Mouse (Mus musculus) liver, embryonic 13.5 days (tissue): ENCODE data around the gene Cnnm2. TPM values are rescaled to one million over a fixed set of nuclear protein-coding genes. Genes with fewer than 3 reads are reported as not detected.

ENCODE experiments used
- ATAC-seq: fragments of 200-750 bp; cut with Nextera tagmentation; 2 replicates; pipeline ENCODE4 v1.8.0; 2017; ENCODE audit warnings: low read depth, mild to moderate bottlenecking, moderate number of reproducible peaks, moderate library complexity
- DNase-seq: peaks from one replicate; pipeline ENCODE4 v3.0.0; 2022
- H3K27ac ChIP-seq: fragments of 300-500 bp; sonication (generic); 2 replicates; pipeline ENCODE4 v1.5.1; 2015; ENCODE audit warnings: moderate library complexity, mild to moderate bottlenecking, inconsistent platforms
- H3K27me3 ChIP-seq: fragments of 300-500 bp; sonication (generic); 2 replicates; pipeline ENCODE4 v1.6.1; 2015; ENCODE audit warnings: mild to moderate bottlenecking, inconsistent platforms
- H3K36me3 ChIP-seq: fragments of 300-500 bp; sonication (generic); 2 replicates; pipeline ENCODE4 v1.6.1; 2015; ENCODE audit warnings: mild to moderate bottlenecking, inconsistent platforms
- H3K4me1 ChIP-seq: fragments of 300-500 bp; sonication (generic); replicated peaks from 2 replicates; pipeline ENCODE4 v1.6.1; 2015; ENCODE audit warnings: inconsistent platforms
- H3K4me2 ChIP-seq: fragments of 300-500 bp; sonication (generic); 2 replicates; pipeline ENCODE4 v1.6.1; 2015; ENCODE audit warnings: inconsistent platforms, mild to moderate bottlenecking, moderate library complexity
- H3K4me3 ChIP-seq: fragments of 300-500 bp; sonication (generic); replicated peaks from 2 replicates; pipeline ENCODE4 v1.5.1; 2015; ENCODE audit warnings: mild to moderate bottlenecking, inconsistent platforms
- H3K9ac ChIP-seq: fragments of 300-500 bp; sonication (generic); 2 replicates; pipeline ENCODE4 v1.6.1; 2015; ENCODE audit warnings: mild to moderate bottlenecking, inconsistent platforms
- H3K9me3 ChIP-seq: fragments of 300-500 bp; sonication (generic); replicated peaks from 2 replicates; pipeline ENCODE4 v1.6.1; 2016; ENCODE audit warnings: inconsistent platforms
- WGBS: fragments of 180-500 bp; shearing (Covaris S2); methylation state at CpG from one replicate; pipeline ENCODE4 v1.1.7; 2015; ENCODE audit not compliant: insufficient replicate concordance; 5-methylcytosine and 5-hydroxymethylcytosine counted together
- polyA plus RNA-seq: library from polyadenylated mRNA; unstranded; fragments of >200 nt; fragmentation: Nextera tagmentation; extraction: Ambion mirVana; gene quantifications from 2 replicates; pipeline ENCODE4 v1.2.1, GENCODE M21; 2015

Cnnm2 gene
- polyA plus RNA-seq, 1 experiment from 2014 or later = 1.2 TPM

DNA sequence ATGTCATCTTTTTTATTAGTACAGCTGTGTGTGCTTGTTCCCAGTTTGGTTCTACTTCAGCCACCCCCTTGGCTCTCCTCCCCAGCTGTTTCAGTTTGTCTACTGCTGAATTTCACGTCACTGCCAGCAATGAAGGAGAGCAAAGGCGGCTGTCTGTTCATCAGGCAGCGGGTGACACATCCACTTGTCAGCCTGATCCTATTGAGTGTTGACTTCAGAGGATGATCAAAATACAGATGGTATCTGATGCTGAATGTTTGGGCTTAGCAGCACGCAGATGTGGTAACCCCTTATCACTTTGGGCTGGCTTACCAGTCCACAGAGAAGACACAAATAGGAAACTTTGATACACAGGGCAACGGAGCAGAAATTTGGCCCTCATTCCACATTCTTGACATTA, 85.1 kb downstream of the Cnnm2 start:
- H3K9me3 ChIP-seq = no peaks in the 10 kb centered on the region
- peak overlapping the region; percentile 46; the same call in 1 of the 2 replicates for H3K9ac ChIP-seq
- H3K4me3 ChIP-seq = no peak overlapping the region
- no peaks in the 10 kb centered on the region for H3K36me3 ChIP-seq
- H3K4me2 ChIP-seq = peak overlapping the region; percentile 23
- WGBS = 27% methylated on average over 5 of the region's 5 CpGs
- H3K4me1 ChIP-seq = peaks cover 70% of the 10 kb centered on the region
- no peaks in the 10 kb centered on the region for H3K27me3 ChIP-seq
- peak overlapping the region; percentile 94 for H3K27ac ChIP-seq
- ATAC-seq (peak; percentile 39), DNase-seq (peak; percentile 45)

DNA sequence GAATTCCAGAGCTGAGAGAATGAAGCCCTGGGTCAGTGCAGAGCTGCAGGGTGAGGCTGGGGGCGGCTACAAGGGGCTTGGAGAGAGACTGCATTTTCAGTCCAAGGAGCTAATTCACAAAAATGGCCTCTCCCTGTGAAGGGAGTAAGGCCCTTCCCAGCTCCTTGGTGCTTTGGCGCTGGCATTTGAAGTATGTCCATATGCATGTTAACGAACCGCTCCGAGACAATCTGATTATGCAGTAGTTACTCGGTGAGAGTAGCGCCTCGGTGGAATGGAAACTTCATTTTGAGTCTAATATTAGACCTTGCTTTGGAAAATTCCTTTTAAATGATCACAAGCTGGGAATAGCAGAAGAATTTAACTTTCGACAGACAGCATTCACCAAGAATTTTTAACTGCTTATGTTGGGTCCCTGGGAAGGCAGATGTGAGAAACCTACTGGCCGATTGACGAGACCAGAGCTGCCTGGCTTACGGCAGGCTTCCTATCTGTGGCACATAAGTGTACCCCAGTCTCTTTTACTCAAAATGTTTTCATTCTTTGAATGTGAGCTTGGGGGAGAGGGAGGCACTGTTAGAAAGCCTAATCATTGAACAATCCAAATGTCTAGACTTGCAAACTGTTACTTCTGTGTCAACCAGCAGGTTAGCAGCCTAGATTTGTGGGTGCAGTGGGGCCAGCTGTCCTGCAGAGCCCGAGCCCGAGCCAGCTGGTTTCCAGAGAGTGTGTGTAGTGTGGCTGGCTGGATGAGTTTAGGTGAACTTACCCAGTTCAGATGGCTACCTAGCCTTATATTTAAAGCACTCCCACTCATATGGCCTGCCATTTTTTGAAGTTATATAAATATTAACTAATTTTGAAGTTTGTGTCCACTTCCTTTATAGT, 87.2 kb downstream of the Cnnm2 start:
- Histone ChIP-seq H3K27me3 (no peaks in the 10 kb centered on the region), H3K4me1 (peaks cover 71% of the 10 kb centered on the region), H3K4me2 (peak overlapping the region; percentile 54), H3K9me3 (no peaks in the 10 kb centered on the region), H3K36me3 (no peaks in the 10 kb centered on the region), H3K27ac (peak overlapping the region; percentile 94), H3K9ac (peak overlapping the region; percentile 59), H3K4me3 (no peak overlapping the region)
- DNase-seq (peak; percentile 43), ATAC-seq (peak; percentile 60)
- 62% methylated on average over 14 of the region's 14 CpGs for WGBS

DNA sequence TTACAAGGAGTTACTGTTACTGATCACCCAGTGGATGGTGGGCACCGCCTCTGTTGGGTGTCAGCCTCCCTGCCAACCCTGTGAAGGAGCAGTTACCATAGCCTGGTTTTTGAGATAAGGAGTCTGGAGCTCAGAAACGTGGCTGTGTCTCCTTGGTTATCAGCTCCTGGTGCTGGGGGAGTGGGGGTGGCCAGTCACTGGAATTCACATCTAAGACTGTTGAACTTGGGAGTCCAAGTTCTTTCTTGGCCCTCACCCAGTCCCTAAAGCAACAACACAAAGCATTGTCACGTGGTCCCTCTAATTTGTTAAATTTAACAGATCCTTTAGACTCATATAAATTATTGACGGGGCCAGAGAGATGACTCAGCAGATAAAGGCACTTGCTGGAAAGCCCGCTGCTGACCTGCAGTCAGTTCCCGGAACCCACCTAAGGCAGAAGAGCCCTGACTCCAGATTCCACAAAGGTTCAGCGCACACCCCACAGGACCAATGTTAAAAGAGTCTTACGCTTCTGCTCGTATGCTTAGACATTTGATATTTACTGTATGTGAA, 88.1 kb downstream of the Cnnm2 start:
- ATAC-seq (peak; percentile 98), DNase-seq (peak; percentile 88)
- Histone ChIP-seq H3K9me3 (no peaks in the 10 kb centered on the region), H3K36me3 (no peaks in the 10 kb centered on the region), H3K27ac (peak overlapping the region; percentile 94), H3K4me1 (peaks cover 73% of the 10 kb centered on the region), H3K4me2 (peak overlapping the region; percentile 54), H3K4me3 (peak overlapping the region; percentile 6; the same call in 1 of the 2 replicates), H3K27me3 (no peaks in the 10 kb centered on the region), H3K9ac (peak overlapping the region; percentile 54)
- WGBS = 24% methylated on average over 9 of the region's 9 CpGs

DNA sequence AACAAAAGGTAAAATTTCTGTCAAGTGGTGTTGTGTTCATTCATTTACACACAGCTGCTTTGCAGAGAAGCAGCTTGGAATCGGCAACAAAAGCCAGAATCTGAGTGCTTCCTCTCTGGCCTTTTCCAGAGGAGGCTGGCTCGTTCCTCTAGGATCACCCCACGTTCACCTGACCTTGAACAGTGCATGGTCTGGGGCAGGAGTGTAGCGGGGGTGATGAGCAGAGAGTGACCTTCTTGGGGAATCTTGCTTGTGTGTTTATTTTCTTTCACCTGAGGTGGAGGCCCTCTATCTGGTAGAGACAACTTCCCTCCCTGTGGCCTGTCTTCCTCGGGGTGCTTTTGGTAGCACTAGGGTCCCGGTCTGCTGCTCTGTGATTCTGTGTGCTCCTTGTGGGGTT, 94.8 kb downstream of the Cnnm2 start:
- no peaks in the 10 kb centered on the region for H3K27me3 ChIP-seq
- H3K27ac ChIP-seq = peak overlapping the region; percentile 47; the same call in 1 of the 2 replicates
- no peak overlapping the region for H3K4me2 ChIP-seq
- ATAC-seq (no peak), DNase-seq (no peak)
- H3K4me3 ChIP-seq = no peak overlapping the region
- H3K4me1 ChIP-seq = peaks cover 50% of the 10 kb centered on the region
- no peak overlapping the region for H3K9ac ChIP-seq
- H3K36me3 ChIP-seq = no peaks in the 10 kb centered on the region
- 60% methylated on average over 6 of the region's 6 CpGs for WGBS
- H3K9me3 ChIP-seq = no peaks in the 10 kb centered on the region

DNA sequence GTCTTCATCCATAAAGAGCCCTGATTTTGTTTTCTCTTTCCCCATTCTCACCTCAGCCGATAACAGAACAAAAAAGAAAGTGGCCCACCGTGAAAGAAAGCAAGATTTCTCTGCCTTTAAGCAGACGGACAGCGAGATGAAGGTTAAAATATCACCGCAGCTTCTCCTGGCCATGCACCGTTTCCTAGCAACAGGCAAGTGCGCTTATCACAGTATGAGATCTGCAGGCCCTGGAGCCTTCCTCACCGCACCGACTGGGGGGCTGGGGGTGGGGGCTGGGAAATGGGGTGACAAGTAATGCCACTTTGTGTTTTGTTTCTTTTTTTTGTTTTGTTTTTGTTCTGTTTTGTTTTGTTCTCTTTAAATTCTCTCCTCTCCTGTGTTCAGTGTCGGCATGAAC, 95.4 kb downstream of the Cnnm2 start:
- Histone ChIP-seq H3K9ac (no peak overlapping the region), H3K27ac (0 out of 2 replicates have a peak overlapping the region, but pooled peaks have one; percentile 64), H3K4me2 (no peak overlapping the region), H3K4me3 (no peak overlapping the region), H3K27me3 (no peaks in the 10 kb centered on the region), H3K9me3 (no peaks in the 10 kb centered on the region), H3K36me3 (no peaks in the 10 kb centered on the region), H3K4me1 (peaks cover 53% of the 10 kb centered on the region)
- WGBS = 39% methylated on average over 10 of the region's 10 CpGs
- DNase-seq (no peak), ATAC-seq (no peak)

DNA sequence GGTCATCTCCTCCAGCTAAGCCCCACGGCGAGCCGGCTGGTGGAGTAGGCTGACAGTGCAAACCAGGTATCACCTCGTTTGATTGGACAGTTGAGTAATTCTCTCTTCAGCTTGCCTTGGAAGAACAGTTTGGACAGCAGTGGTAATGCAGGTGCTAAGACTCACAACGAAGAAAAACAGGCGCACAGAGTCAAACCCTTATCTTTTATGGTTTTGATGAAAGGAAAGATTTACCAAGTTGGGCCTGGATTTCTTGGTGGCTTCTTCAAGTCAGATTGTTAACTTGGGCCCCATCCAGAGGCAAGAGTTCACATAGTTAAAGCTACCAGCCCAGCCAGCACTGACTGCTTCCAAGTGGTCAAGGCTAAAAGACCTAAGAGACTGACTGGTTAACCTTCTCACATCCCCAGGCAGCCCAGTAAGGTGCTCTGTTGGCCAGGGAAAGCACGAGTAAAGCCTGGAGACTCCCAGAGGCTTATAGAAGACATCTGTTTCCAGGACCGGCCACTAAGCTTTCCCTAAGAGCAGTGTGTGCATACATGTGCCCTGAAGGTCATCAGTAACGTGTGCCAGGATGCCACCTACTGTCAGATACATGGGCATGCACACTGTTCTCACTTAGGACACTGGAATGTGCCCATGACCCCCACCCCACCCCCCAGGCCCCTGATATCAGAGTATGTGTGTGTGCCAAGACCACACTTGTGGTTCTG, 96.0 kb downstream of the Cnnm2 start:
- H3K36me3 ChIP-seq = no peaks in the 10 kb centered on the region
- 0 out of 2 replicates have a peak overlapping the region, but pooled peaks have one; percentile 36 for H3K9ac ChIP-seq
- no peaks in the 10 kb centered on the region for H3K27me3 ChIP-seq
- H3K4me3 ChIP-seq = no peak overlapping the region
- DNase-seq = no peak
- H3K9me3 ChIP-seq = no peaks in the 10 kb centered on the region
- 58% methylated on average over 9 of the region's 9 CpGs for WGBS
- H3K4me1 ChIP-seq = peaks cover 59% of the 10 kb centered on the region
- H3K27ac ChIP-seq = peak overlapping the region; percentile 64
- no peak overlapping the region for H3K4me2 ChIP-seq
- peak; percentile 74 for ATAC-seq

DNA sequence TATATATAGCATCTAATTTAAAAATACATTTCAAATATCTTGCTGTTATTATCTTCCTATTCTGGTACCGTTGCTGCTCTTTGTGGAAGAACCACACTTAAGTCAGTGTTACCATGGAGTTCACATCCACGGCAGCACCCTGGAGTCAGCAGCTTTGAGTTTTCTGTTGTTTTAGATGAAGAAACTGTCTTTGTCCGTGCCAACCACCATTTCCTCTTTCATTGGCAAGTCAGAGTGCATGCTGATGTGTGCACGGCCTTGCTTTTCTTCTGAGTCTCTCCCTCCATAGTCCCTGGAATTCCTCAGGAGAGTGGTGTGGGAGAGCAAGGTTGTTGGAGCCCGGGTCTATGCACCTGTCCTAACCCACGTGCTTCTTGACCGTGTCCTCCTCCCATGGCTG, 96.8 kb downstream of the Cnnm2 start:
- Histone ChIP-seq H3K27ac (no peak overlapping the region), H3K27me3 (no peaks in the 10 kb centered on the region), H3K4me2 (no peak overlapping the region), H3K4me3 (no peak overlapping the region), H3K9me3 (no peaks in the 10 kb centered on the region), H3K36me3 (no peaks in the 10 kb centered on the region), H3K4me1 (peaks cover 67% of the 10 kb centered on the region), H3K9ac (no peak overlapping the region)
- ATAC-seq = no peak
- WGBS = 74% methylated on average over 7 of the region's 7 CpGs
- DNase-seq = no peak

DNA sequence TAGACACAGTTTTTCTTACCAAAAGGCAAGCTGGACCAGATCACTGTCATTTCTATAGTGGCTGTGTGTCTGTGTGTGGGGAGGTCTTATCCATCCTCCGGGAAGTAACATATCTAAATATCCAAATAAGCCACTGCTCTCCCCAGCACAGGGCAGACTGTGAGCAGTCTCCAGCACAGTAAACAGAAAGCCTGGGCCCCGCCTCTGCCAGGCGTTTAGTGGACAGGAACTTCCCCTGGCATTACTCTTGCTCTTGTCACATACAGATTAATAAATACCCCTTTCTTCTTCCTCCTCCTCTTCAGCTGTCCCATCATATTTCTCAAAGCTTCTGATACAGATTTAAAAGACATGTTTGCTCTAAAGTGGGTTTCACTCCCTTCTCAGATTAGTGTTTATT, 101.2 kb downstream of the Cnnm2 start:
- Histone ChIP-seq H3K9me3 (no peaks in the 10 kb centered on the region), H3K36me3 (no peaks in the 10 kb centered on the region), H3K4me2 (peak overlapping the region; percentile 32; the same call in 1 of the 2 replicates), H3K4me3 (no peak overlapping the region), H3K9ac (peak overlapping the region; percentile 19; the same call in 1 of the 2 replicates), H3K27me3 (no peaks in the 10 kb centered on the region), H3K4me1 (peaks cover 66% of the 10 kb centered on the region), H3K27ac (peak overlapping the region; percentile 50)
- DNase-seq (no peak), ATAC-seq (no peak)
- 18% methylated on average over 3 of the region's 3 CpGs for WGBS

DNA sequence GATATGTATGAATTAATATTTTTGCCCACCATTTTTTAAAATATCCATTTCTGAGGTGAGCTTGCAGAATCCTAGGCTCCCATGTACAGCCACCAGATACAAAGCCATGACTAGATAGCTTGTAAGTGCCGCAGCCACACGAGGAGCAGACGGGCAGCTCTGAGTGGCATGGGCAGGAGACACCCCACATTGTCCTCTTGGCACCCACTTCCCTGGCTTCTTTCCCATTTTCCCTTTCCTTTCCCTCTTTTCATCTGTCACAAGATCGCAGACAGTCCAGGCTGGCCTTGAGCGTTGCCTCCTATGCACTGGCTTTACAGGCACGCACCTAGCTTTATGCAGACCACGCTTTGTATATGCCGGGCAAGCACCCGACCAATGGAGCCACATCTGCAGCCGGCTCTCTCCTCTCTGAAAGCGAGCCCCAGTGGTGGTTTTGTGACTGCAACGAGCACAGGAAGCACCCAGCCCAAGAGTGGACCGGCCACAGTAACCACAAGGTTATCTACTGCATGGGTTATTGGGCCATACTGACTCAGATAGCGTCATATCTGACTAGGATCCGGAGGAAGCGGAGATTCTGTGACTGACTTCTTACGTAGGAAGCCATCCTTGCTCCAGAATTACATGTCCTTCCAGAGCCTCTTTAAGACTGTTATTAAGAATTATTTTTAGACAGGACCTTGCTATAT, 102.0 kb downstream of the Cnnm2 start:
- Histone ChIP-seq H3K4me2 (peak overlapping the region; percentile 32), H3K27me3 (no peaks in the 10 kb centered on the region), H3K4me1 (peaks cover 63% of the 10 kb centered on the region), H3K9me3 (no peaks in the 10 kb centered on the region), H3K27ac (peak overlapping the region; percentile 50), H3K4me3 (no peak overlapping the region), H3K36me3 (no peaks in the 10 kb centered on the region), H3K9ac (peak overlapping the region; percentile 2; the same call in 1 of the 2 replicates)
- ATAC-seq = peak; percentile 54
- 16% methylated on average over 17 of the region's 17 CpGs for WGBS
- DNase-seq = peak; percentile 49

DNA sequence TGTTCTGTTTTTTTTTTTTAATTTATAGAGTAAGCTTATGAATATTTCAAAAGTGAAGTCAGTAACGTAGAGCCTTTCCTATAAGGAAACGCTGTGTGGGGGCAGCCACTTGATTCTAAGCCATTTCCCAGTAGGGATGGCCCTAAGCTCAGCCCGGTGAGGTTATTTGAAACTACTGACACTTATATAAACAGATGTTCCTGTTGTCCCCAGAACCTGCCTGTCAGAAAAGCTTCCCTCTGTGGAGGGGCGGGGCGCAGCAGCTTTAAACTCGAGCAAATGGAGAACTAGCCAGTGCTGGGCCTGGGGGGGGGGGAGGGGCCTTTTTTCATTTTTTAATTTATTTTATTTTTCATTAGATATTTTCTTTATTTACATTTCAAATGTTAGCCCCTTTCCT, 102.7 kb downstream of the Cnnm2 start:
- Histone ChIP-seq H3K4me3 (no peak overlapping the region), H3K4me2 (peak overlapping the region; percentile 32; the same call in 1 of the 2 replicates), H3K4me1 (peaks cover 65% of the 10 kb centered on the region), H3K36me3 (no peaks in the 10 kb centered on the region), H3K27me3 (no peaks in the 10 kb centered on the region), H3K9ac (no peak overlapping the region; the same call in 1 of the 2 replicates), H3K27ac (peak overlapping the region; percentile 50; the same call in 1 of the 2 replicates), H3K9me3 (no peaks in the 10 kb centered on the region)
- DNase-seq = no peak
- ATAC-seq = no peak
- WGBS = 24% methylated on average over 6 of the region's 6 CpGs
